Mouse (Mus musculus) lung, postnatal 0 days (tissue): ENCODE measurements around the gene Sox12. TPM values are rescaled to one million over a fixed set of nuclear protein-coding genes. Genes with fewer than 3 reads are reported as not detected.
A peak's percentile ranks its signal among the peaks of the same experiment; 100 is the strongest.

Source experiments
- ATAC-seq: fragments of 200-750 bp; cut with Nextera tagmentation; 2 replicates; pipeline ENCODE4 v1.8.0; 2017; ENCODE audit warnings: moderate library complexity
- DNase-seq: peaks from one replicate; pipeline ENCODE4 v3.0.0-alpha.2; 2016; ENCODE audit warnings: low spot score
- H3K27ac ChIP-seq: fragments of 300-500 bp; sonication (generic); 2 replicates; pipeline ENCODE4 v1.5.1; 2014; ENCODE audit warnings: antibody characterized with exemption, mild to moderate bottlenecking, low read length, mixed read lengths
- H3K27me3 ChIP-seq: fragments of 300-500 bp; sonication (generic); replicated peaks from 2 replicates; pipeline ENCODE4 v1.6.1; 2014; ENCODE audit warnings: low read length, mixed read lengths; ENCODE audit not compliant: insufficient read depth
- H3K36me3 ChIP-seq: fragments of 300-500 bp; sonication (generic); 2 replicates; pipeline ENCODE4 v1.6.1; 2014; ENCODE audit warnings: low read length, mixed read lengths; ENCODE audit not compliant: insufficient read depth
- H3K4me1 ChIP-seq: fragments of 300-500 bp; sonication (generic); 2 replicates; pipeline ENCODE4 v1.6.1; 2014; ENCODE audit warnings: antibody characterized with exemption, low read depth, low read length, mixed read lengths; ENCODE audit not compliant: insufficient read depth
- H3K4me2 ChIP-seq: fragments of 300-500 bp; sonication (generic); replicated peaks from 2 replicates; pipeline ENCODE4 v1.6.1; 2014; ENCODE audit warnings: low read depth, mild to moderate bottlenecking, low read length, moderate library complexity, mixed read lengths
- H3K4me3 ChIP-seq: fragments of 300-500 bp; sonication (generic); 2 replicates; pipeline ENCODE4 v1.5.1; 2014; ENCODE audit warnings: low read depth, low read length
- H3K9ac ChIP-seq: fragments of 300-500 bp; sonication (generic); replicated peaks from 2 replicates; pipeline ENCODE4 v1.6.1; 2014; ENCODE audit warnings: low read depth, mild to moderate bottlenecking
- H3K9me3 ChIP-seq: fragments of 300-500 bp; sonication (generic); 2 replicates; pipeline ENCODE4 v1.6.1; 2016; ENCODE audit warnings: low read length, mixed read lengths
- CTCF ChIP-seq: IDR thresholded peaks from 2 replicates; pipeline ENCODE4 v1.5.1; 2016; ENCODE audit warnings: antibody characterized with exemption, mild to moderate bottlenecking
- EP300 ChIP-seq: IDR thresholded peaks from 2 replicates; pipeline ENCODE4 v1.6.1; 2016; ENCODE audit warnings: antibody characterized with exemption, mild to moderate bottlenecking, control low read depth
- WGBS: fragments of 180-500 bp; shearing (Covaris S2); extraction: QIAGEN DNeasy Blood & Tissue Kit; methylation state at CpG from one replicate; pipeline ENCODE4 v1.1.7; 2014; 5-methylcytosine and 5-hydroxymethylcytosine counted together
- polyA plus RNA-seq: library from polyadenylated mRNA; unstranded; fragments of >200 nt; fragmentation: Nextera tagmentation; extraction: Ambion mirVana; gene quantifications from 2 replicates; pipeline ENCODE4 v1.2.1, GENCODE M21; 2015

The Sox12 gene
- polyA plus RNA-seq, result 3.5 and 3.9 TPM in 2 replicates

DNA sequence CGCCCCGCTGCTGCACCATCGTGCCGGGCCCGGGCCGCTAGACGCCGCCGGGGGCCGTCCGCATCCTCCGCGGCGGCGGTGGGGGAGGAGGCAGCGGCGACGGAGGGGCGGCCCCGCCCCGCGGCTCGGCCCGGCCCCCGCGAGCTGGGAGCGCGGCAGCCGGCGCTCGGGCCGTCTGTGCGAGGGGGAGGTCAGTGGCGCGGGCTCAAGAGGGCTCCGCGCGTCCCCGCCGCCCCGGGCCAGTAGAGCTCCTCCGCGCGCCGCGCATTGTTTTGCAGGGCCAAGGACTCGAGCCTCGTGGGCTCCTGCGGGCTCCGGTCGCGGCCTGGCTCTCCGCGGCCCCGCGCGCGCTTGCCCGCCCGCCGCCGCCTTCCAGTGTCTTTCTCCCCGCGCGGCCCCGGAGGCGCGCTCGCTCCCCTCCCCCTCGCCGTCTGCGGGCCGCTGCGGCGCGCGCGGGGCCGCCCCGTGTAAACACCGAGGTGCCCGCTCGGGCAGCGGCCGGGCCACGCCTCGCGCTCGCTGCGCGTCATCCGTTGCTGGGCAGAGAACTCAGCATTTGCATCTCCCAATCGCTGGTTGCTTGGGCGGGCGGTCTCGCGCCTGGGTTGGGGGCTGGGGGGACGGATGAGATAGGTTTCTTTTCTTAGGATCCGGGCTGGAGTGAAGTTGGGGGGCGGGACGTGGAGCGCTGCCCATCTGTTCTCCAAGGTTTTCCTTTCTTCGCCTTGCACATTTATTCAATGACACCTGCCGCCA, at the start of gene Sox12:
Sox12 (minus strand) TSS at position 384 of the 756 bp plus-strand sequence.
- TF ChIP-seq EP300, result no peak
- TF ChIP-seq CTCF, result no peak
- Histone ChIP-seq H3K9ac (peak within 1 kb of the TSS; percentile 74), H3K27ac (peak within 1 kb of the TSS; percentile 97), H3K4me1 (no peaks in the 10 kb centered on the region), H3K4me3 (peak within 1 kb of the TSS; percentile 85), H3K36me3 (no peaks in the 10 kb centered on the region), H3K9me3 (no peaks in the 10 kb centered on the region), H3K4me2 (peak within 1 kb of the TSS; percentile 78), H3K27me3 (no peaks in the 10 kb centered on the region)
- DNase-seq, result peak; percentile 93
- peak; percentile 71 for ATAC-seq
- WGBS, result 0% methylated on average over 51 of the region's 104 CpGs

GRCm38 (mm10) chr2:152447461-152447860, 49.6 kb upstream of the Sox12 start:
- Histone ChIP-seq H3K4me3 (no peak overlapping the region), H3K4me1 (no peaks in the 10 kb centered on the region), H3K4me2 (no peak overlapping the region), H3K27me3 (no peaks in the 10 kb centered on the region), H3K36me3 (no peaks in the 10 kb centered on the region), H3K27ac (no peak overlapping the region), H3K9me3 (no peaks in the 10 kb centered on the region), H3K9ac (no peak overlapping the region)
- TF ChIP-seq CTCF (no peak), EP300 (no peak)
- 22% methylated on average over 5 of the region's 5 CpGs for WGBS
- DNase-seq (no peak), ATAC-seq (no peak)

- 45% methylated on average over 2 of the region's 2 CpGs for WGBS
- no peaks in the 10 kb centered on the region for H3K36me3 ChIP-seq
- no peak for DNase-seq
- H3K9ac ChIP-seq, result no peak overlapping the region
- H3K27ac ChIP-seq, result no peak overlapping the region
- H3K9me3 ChIP-seq, result no peaks in the 10 kb centered on the region
- TF ChIP-seq EP300 (no peak), CTCF (no peak)
- no peaks in the 10 kb centered on the region for H3K27me3 ChIP-seq
- ATAC-seq, result no peak
- no peaks in the 10 kb centered on the region for H3K4me1 ChIP-seq
- H3K4me3 ChIP-seq, result no peak overlapping the region
- H3K4me2 ChIP-seq, result no peak overlapping the region
Observed at GRCm38 (mm10) chr2:152446642-152447041, 48.8 kb upstream of the Sox12 start.

DNA sequence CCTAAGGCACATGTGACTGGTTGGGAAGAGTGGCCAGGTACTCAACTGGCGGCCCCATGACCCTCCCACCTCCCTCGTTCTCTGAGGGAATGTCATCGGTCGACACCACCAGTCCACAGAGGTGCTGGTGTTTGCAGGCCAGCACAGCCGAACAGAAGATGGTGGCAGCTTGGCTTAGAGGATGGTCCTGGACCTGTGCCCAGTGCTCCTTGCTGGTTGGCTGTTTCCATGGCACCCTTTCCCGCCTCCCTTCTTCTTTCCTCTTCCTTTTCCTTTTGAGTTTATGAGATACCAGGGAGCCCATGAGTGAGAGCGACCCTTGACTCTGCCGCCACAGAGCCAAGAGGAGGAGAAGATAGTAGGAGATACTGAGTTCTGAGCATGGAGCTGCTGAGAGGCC, 45.4 kb upstream of the Sox12 start:
- Histone ChIP-seq H3K9ac (no peak overlapping the region), H3K4me3 (no peak overlapping the region), H3K4me1 (no peaks in the 10 kb centered on the region), H3K36me3 (no peaks in the 10 kb centered on the region), H3K9me3 (no peaks in the 10 kb centered on the region), H3K4me2 (no peak overlapping the region), H3K27ac (no peak overlapping the region), H3K27me3 (no peaks in the 10 kb centered on the region)
- ATAC-seq, result no peak
- 69% methylated on average over 8 of the region's 8 CpGs for WGBS
- DNase-seq, result no peak
- TF ChIP-seq CTCF (no peak), EP300 (no peak)

- Histone ChIP-seq H3K4me2 (no peak overlapping the region), H3K9ac (no peak overlapping the region), H3K9me3 (no peaks in the 10 kb centered on the region), H3K27ac (no peak overlapping the region), H3K4me3 (no peak overlapping the region), H3K36me3 (no peaks in the 10 kb centered on the region), H3K4me1 (peaks cover 1% of the 10 kb centered on the region; the same call in 1 of the 2 replicates), H3K27me3 (no peaks in the 10 kb centered on the region)
- TF ChIP-seq EP300 (no peak), CTCF (no peak)
- ATAC-seq, result no peak
- WGBS, result 74% methylated on average over 4 of the region's 4 CpGs
- DNase-seq, result no peak
Observed at GRCm38 (mm10) chr2:152442322-152442721, 44.5 kb upstream of the Sox12 start.

GRCm38 (mm10) chr2:152439833-152440232, 42.0 kb upstream of the Sox12 start:
- H3K27ac ChIP-seq, result no peak overlapping the region

More at GRCm38 (mm10) chr2:152439833-152440232, 42.0 kb upstream of the Sox12 start:
- no peak for DNase-seq
- no peak overlapping the region for H3K4me3 ChIP-seq
- no peak for ATAC-seq
- peaks cover 4% of the 10 kb centered on the region; the same call in 1 of the 2 replicates for H3K4me1 ChIP-seq
- H3K9me3 ChIP-seq, result no peaks in the 10 kb centered on the region
- 49% methylated on average over 2 of the region's 2 CpGs for WGBS
- no peak overlapping the region for H3K9ac ChIP-seq
- H3K27me3 ChIP-seq, result no peaks in the 10 kb centered on the region
- no peaks in the 10 kb centered on the region for H3K36me3 ChIP-seq
- H3K4me2 ChIP-seq, result no peak overlapping the region
- TF ChIP-seq CTCF, result no peak
- no peak for TF ChIP-seq EP300
